Mouse (Mus musculus): ENCODE measurements at regions not wholly inside any gene's neighbourhood (a gene's known extent, or its start where the extent isn't known, plus 50 kb on each side); places are given as distances from the start of the nearest gene placed in this dataset.

DNA sequence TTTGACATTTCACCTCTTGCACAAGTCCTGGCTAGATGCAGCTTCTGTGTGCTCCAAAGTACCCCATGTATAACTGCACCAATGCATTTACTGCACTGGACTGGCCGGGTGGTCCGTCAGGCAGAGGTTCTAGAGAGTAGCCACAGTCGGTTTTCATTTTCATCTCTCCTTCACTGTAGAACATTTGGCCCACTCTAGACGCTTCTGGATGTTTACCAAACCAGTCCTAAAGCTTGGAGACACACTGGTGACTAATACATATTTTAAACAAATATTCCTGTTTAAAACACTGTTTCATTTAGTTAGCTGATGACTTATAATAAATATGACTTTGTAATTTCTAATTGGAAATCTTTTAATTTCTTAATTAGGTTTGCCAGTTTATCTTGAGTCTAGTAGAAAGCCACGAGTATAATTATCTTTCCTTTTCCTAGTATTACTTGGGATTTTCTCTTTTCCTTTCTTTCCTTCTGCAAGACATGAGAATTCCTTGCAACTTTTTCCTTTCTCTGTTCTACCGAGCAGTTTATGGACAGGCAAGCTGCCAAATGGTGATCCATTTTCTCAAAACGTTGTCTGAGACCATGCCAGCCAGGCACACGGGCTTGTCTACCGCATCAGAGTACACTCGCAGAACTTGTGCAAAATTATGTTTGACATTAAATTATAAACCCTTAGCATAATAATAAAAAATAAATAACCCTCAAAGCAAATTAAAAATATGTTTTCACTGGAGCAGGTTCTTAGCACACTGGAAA is 250.4 kb upstream of the Zeb2 start:
- WGBS, result 66% methylated on average over 10 of the region's 10 CpGs
- no peak for ATAC-seq
- no peaks in the 10 kb centered on the region for H3K36me3 ChIP-seq
- no peaks in the 10 kb centered on the region for H3K4me1 ChIP-seq (replicated peaks)
- no peaks in the 10 kb centered on the region for H3K9me3 ChIP-seq
- no peak overlapping the region for H3K9ac ChIP-seq
- no peak overlapping the region for H3K27ac ChIP-seq
- no peak overlapping the region for H3K4me2 ChIP-seq (replicated peaks)
- H3K27me3 ChIP-seq (replicated peaks), result no peaks in the 10 kb centered on the region
- H3K4me3 ChIP-seq (replicated peaks), result no peak overlapping the region

DNA sequence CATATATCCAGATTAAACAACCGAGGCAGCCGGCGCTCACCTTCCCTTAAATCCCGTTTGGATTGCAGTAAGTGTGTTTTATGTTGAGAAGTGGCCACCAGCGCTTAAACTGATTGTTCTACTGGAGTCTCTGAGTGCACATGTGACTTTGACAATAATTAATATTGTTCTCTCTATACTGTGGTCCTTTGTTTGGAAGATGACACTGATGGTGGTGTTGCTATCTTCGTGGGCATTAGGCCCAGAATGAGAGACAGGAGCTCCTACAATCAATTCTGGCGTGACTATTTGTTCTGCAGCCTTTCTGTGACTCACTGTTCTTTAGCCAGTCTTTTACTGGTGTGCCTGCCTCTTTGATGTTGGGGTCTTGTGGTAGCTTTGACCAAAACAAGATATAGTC is 240.1 kb upstream of the Zeb2 start:
- Histone ChIP-seq H3K27me3 (replicated peaks) (no peaks in the 10 kb centered on the region), H3K36me3 (no peaks in the 10 kb centered on the region), H3K4me3 (replicated peaks) (no peak overlapping the region), H3K9ac (no peak overlapping the region), H3K27ac (no peak overlapping the region), H3K9me3 (no peaks in the 10 kb centered on the region), H3K4me1 (replicated peaks) (no peaks in the 10 kb centered on the region), H3K4me2 (replicated peaks) (no peak overlapping the region)
- WGBS, result 80% methylated on average over 7 of the region's 7 CpGs
- no peak for ATAC-seq

DNA sequence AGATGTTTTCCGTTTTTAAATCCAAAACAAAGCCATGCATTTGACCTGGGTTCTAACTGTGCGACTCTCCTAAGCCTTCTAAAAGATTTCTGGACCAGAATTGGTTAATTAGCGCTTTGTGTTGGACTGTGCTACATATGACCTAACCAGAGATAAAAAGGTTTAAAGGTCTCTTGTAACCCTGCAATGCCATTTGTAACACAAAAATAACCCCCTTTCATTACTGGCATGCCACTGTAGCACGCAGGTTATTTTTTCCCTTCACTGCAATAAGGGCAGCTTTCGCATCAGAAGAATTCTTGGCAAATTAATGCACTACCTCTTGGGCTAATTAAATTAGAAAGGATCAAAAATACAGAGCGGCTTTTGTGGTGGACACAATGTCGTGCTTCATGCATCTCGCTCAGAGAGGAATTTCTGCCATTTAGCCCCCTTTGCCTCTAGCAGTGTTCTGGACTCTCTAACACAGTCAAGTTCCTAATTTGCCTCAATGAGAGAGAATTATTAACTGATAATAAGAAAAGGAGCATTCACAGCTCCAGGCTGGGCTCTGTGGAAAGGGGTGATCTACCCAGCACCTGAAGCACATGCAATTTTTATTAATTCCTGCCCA is 239.5 kb upstream of the Zeb2 start:
- H3K4me2 ChIP-seq (replicated peaks), result no peak overlapping the region
- no peak overlapping the region for H3K9ac ChIP-seq
- H3K27me3 ChIP-seq (replicated peaks), result no peaks in the 10 kb centered on the region
- H3K4me3 ChIP-seq (replicated peaks), result no peak overlapping the region
- no peaks in the 10 kb centered on the region for H3K4me1 ChIP-seq (replicated peaks)
- no peaks in the 10 kb centered on the region for H3K36me3 ChIP-seq
- no peak overlapping the region for H3K27ac ChIP-seq
- H3K9me3 ChIP-seq, result no peaks in the 10 kb centered on the region
- no peak for ATAC-seq
- 87% methylated on average over 8 of the region's 8 CpGs for WGBS

DNA sequence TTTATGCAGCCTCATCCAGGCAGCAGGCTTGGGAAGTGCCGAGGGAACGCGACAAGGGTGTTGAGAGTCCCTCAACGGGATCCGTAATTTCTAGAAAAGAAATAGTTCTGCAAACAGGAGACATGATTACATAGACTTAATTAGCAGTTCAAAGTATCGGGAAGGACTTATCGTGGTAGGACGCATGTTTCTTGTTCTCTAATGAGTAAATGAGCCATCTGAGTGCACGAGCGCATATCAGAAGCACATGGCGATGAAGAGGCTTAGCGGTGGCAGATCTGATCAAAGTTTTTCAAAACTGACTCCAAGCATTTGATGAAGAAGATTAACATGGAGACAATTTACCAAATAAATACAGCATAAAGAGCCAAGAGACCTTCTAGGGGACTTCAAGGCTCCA is 238.8 kb upstream of the Zeb2 start:
- ATAC-seq, result no peak
- 91% methylated on average over 12 of the region's 12 CpGs for WGBS
- no peaks in the 10 kb centered on the region for H3K9me3 ChIP-seq
- H3K9ac ChIP-seq, result no peak overlapping the region
- H3K27ac ChIP-seq, result no peak overlapping the region
- no peaks in the 10 kb centered on the region for H3K27me3 ChIP-seq (replicated peaks)
- no peaks in the 10 kb centered on the region for H3K4me1 ChIP-seq (replicated peaks)
- no peak overlapping the region for H3K4me3 ChIP-seq (replicated peaks)
- H3K4me2 ChIP-seq (replicated peaks), result no peak overlapping the region
- no peaks in the 10 kb centered on the region for H3K36me3 ChIP-seq

DNA sequence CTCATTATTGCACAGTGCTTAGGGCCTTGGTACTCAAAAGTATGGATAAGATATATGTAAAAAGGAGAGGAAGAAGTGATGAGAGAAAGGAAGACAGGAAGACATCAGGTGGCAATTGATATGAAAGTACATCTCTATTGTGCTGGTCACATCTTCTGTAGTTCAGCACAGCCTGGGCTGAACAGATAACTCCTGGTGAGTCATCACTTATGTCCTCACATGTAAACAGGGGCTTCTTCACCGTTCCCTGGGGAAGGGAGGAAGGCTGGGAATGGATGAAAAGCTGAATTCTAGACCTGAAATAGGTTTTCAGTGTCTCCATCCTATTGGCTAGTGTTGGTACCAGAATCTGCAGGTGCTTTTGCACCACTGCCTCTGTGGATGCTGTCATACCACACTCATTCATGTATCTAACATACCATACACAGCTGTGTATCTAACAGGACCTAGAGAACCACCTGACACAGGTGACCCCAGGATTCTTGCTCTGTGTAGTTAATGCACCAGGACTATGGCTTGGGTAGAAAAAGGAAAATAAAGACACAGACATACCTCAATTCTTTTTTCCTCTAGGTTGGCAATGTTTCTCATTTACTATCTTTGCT is 234.4 kb upstream of the Zeb2 start:
- no peaks in the 10 kb centered on the region for H3K4me1 ChIP-seq (replicated peaks)
- no peaks in the 10 kb centered on the region for H3K36me3 ChIP-seq
- ATAC-seq, result no peak
- no peak overlapping the region for H3K9ac ChIP-seq
- H3K9me3 ChIP-seq, result no peaks in the 10 kb centered on the region
- WGBS, result 53% methylated on average over 1 of the region's 1 CpGs
- no peak overlapping the region for H3K27ac ChIP-seq
- no peak overlapping the region for H3K4me3 ChIP-seq (replicated peaks)
- no peak overlapping the region for H3K4me2 ChIP-seq (replicated peaks)
- no peaks in the 10 kb centered on the region for H3K27me3 ChIP-seq (replicated peaks)

DNA sequence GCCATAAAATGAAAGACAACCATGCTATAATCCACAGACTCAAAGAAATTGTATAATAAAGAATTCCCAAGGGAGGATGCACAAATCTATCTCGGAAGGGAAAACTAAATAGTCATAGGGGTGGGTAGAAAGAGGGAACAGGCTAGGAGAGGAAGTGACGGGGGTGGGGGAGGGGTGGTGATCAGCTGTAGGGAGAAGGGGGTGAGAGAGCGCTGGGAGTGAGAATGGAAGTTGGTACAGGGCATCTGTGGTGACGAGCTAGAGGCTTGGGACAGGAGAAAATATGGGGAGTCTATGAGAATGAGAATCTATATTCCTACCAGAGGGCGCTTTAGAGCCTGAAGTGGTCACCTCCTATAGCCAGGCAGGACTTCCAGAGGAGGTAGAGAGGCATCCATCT is 229.2 kb upstream of the Zeb2 start:
- H3K9ac ChIP-seq, result no peak overlapping the region
- no peak overlapping the region for H3K4me3 ChIP-seq (replicated peaks)
- ATAC-seq, result no peak
- H3K9me3 ChIP-seq, result no peaks in the 10 kb centered on the region
- H3K4me1 ChIP-seq (replicated peaks), result no peaks in the 10 kb centered on the region
- H3K27ac ChIP-seq, result no peak overlapping the region
- 81% methylated on average over 5 of the region's 5 CpGs for WGBS
- H3K36me3 ChIP-seq, result no peaks in the 10 kb centered on the region
- H3K4me2 ChIP-seq (replicated peaks), result no peak overlapping the region
- H3K27me3 ChIP-seq (replicated peaks), result no peaks in the 10 kb centered on the region

DNA sequence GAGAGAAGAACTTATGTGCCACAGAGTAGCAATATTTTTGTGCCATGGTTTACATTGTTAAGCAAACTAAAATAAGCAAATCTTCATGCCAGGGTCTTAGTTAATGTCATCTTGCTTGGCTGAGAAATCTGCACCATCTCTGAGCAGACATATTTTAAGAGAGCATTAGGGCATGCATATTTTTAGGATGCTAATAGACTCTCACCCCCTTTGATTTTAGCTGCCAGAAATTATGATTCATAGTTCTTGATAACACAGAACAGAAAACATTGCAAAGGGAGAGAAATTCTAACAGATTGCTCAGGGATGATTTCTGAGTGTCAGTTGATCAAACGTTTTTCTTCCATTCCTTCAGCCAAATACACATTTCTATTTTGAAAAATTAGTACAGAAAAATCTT is 222.7 kb upstream of the Zeb2 start:
- 54% methylated on average over 1 of the region's 1 CpGs for whole genome bisulfite sequencing
- ATAC-seq, result no peak
- Histone ChIP-seq H3K27me3 (replicated peaks) (no peaks in the 10 kb centered on the region), H3K4me2 (replicated peaks) (no peak overlapping the region), H3K27ac (no peak overlapping the region), H3K4me1 (replicated peaks) (no peaks in the 10 kb centered on the region), H3K9me3 (no peaks in the 10 kb centered on the region), H3K36me3 (no peaks in the 10 kb centered on the region), H3K4me3 (replicated peaks) (no peak overlapping the region), H3K9ac (no peak overlapping the region)

DNA sequence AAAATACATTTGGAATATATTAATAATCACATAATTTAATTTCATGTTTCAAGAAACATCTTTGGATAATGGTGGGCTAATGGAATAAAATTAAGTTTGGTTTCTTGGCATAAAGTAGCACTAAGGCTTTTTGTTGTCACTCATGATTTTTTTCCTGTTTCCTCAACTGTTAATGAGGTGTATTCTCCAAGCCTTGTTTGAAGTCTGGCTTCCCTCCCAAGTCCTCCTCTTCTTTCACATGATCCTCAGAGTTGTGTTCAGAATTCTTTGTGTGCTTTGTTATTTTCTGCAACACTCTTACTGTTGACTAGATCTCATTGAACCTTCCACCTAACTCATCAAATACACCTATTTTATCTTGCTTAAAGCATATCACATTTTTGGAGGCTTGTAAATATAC is 221.6 kb upstream of the Zeb2 start:
- H3K27ac ChIP-seq, result no peak overlapping the region
- H3K9me3 ChIP-seq, result no peaks in the 10 kb centered on the region
- H3K36me3 ChIP-seq, result no peaks in the 10 kb centered on the region
- H3K9ac ChIP-seq, result no peak overlapping the region
- no peak overlapping the region for H3K4me3 ChIP-seq (replicated peaks)
- H3K4me2 ChIP-seq (replicated peaks), result no peak overlapping the region
- H3K4me1 ChIP-seq (replicated peaks), result no peaks in the 10 kb centered on the region
- ATAC-seq, result no peak
- H3K27me3 ChIP-seq (replicated peaks), result no peaks in the 10 kb centered on the region

DNA sequence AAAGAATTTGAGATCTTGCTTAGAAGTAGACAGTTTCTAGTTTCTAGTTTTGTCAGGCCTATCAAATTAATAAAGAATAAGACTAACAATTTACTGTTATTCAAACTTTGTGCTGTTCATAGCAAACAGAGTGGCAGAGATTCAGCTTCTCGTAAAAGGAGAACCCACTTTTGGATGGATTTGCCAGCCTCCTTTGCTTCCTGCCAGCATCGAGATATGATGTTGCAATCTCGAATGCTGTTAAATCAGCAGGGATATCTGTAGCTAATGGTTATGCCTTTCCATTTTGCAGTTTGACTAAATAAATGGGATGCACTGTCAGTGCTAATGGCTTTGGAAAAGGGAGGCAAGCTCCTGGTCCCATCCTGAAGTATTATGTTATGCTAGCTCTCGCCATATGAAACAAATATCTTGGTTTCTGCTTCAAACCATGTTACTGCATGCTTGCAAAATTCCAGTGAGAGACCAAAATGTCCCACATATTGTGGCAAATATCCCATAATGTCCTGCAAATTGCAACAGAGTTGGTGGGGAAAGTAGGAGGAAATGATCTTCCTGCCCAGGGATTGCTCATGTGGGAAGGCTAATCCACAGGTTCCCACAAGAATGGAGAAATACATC is 199.9 kb upstream of the Zeb2 start:
- Histone ChIP-seq H3K9me3 (no peaks in the 10 kb centered on the region), H3K4me3 (replicated peaks) (no peak overlapping the region), H3K27me3 (replicated peaks) (no peaks in the 10 kb centered on the region), H3K9ac (no peak overlapping the region), H3K4me1 (replicated peaks) (no peaks in the 10 kb centered on the region), H3K36me3 (no peaks in the 10 kb centered on the region), H3K27ac (no peak overlapping the region), H3K4me2 (replicated peaks) (no peak overlapping the region)
- 86% methylated on average over 4 of the region's 4 CpGs for WGBS
- ATAC-seq, result no peak

DNA sequence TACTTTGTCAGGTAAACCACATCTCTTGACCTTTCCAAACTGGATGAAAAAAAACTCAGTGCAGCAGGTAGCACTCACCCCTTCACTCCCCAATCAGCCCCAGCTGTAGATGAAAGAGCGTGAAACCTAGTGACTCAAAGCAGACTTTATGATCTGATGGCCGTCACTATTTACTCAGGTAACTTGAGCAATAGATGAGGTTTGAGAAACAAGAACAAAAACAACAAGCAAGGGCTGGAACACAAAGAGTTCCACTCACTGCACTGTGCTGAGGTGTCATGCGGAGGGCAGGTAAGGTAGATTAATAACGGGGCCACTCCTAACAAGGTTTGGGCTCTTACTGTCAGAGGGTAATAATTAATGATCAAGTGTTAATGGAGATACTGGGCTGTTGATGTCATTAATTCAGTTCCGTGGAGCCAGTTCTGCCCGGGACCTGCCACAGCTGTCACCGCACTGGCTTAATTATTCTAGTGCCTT is 170.4 kb upstream of the Zeb2 start:
- Histone ChIP-seq H3K27me3 (replicated peaks) (no peaks in the 10 kb centered on the region), H3K36me3 (no peaks in the 10 kb centered on the region), H3K4me1 (replicated peaks) (no peaks in the 10 kb centered on the region), H3K4me2 (replicated peaks) (no peak overlapping the region), H3K9me3 (no peaks in the 10 kb centered on the region), H3K27ac (no peak overlapping the region), H3K9ac (no peak overlapping the region), H3K4me3 (replicated peaks) (no peak overlapping the region)
- no peak for ATAC-seq
- 60% methylated on average over 7 of the region's 7 CpGs for WGBS

DNA sequence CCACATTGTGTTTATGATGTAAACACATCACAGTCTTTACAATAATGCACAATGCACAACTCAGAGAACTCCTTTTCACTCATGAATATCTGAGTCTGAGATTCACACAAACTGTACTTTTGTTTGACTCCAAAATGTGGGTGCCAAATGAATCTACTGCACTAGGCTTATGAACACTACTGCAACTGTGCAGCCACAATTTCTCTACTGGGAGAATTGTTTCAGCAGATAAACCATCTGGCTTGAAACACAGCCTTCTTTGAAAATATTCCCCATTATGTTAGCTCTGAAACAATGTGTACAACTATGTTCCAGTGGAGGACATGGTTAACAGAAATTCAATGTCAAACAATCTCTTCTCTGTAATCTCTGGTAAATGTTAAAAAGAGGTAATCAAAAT is 166.6 kb upstream of the Zeb2 start:
- no peak overlapping the region for H3K4me3 ChIP-seq (replicated peaks)
- no peak overlapping the region for H3K27ac ChIP-seq
- H3K4me1 ChIP-seq (replicated peaks), result no peaks in the 10 kb centered on the region
- H3K9me3 ChIP-seq, result no peaks in the 10 kb centered on the region
- no peak overlapping the region for H3K9ac ChIP-seq
- ATAC-seq, result no peak
- no peaks in the 10 kb centered on the region for H3K36me3 ChIP-seq
- H3K27me3 ChIP-seq (replicated peaks), result no peaks in the 10 kb centered on the region
- H3K4me2 ChIP-seq (replicated peaks), result no peak overlapping the region

DNA sequence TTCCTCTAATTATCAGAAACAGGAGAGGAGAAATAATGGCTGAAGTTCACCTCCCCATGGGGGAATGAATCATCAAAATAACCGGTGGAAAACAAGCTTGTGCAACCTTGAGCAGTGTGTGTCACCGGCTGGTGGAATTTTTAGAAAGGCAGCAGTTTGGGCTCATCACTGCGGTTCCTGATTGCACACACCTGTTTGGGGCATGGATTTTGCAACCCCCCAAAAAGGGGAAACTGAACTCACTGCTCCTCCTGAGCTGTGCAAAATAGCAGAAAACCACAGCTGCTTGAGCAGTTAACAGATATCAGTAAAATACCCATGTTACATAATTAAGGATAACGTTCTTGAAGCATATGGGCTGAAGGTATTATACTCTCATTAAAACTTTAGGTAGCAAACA is 162.3 kb upstream of the Zeb2 start:
- H3K36me3 ChIP-seq, result no peaks in the 10 kb centered on the region
- no peak overlapping the region for H3K4me2 ChIP-seq (replicated peaks)
- no peaks in the 10 kb centered on the region for H3K9me3 ChIP-seq
- WGBS, result 80% methylated on average over 4 of the region's 4 CpGs
- no peaks in the 10 kb centered on the region for H3K27me3 ChIP-seq (replicated peaks)
- no peak overlapping the region for H3K4me3 ChIP-seq (replicated peaks)
- H3K27ac ChIP-seq, result no peak overlapping the region
- H3K4me1 ChIP-seq (replicated peaks), result no peaks in the 10 kb centered on the region
- H3K9ac ChIP-seq, result no peak overlapping the region
- no peak for ATAC-seq

All from intestine, embryonic 15.5 days (tissue).